Mouse (Mus musculus) mouse embryonic stem cell (cell line): ENCODE measurements around the gene Dhh.

Experiments
- in situ Hi-C, 2 experiments: fragments of 300-500 bp; cut with MboI; formaldehyde crosslinking; loops; 1 replicate in 1 of 2; 3 replicates in 1 of 2; pipeline ENCODE4 v1.14.3; 2019 to 2020; ENCODE audit warnings: low sequenced_read_pairs in 2 of 2, low pct_unique_long_range_greater_than_20kb in 1 of 2, mixed read lengths in 1 of 2; ENCODE audit not compliant: unreplicated experiment in 1 of 2

The Dhh gene

GRCm38 (mm10) chr15:98884106-98884505 is 14.2 kb downstream of the Dhh start:
- in situ Hi-C loops: no loop called here

GRCm38 (mm10) chr15:98883661-98884060 is 14.7 kb downstream of the Dhh start:
- in situ Hi-C loops: no loop called here

- in situ Hi-C loops: no loop called here
Observed at GRCm38 (mm10) chr15:98881656-98882008, 16.7 kb downstream of the Dhh start.

- in situ Hi-C loops: no loop called here
Observed at GRCm38 (mm10) chr15:98880978-98881655, 17.2 kb downstream of the Dhh start.

- in situ Hi-C loops: no loop called here
Observed at GRCm38 (mm10) chr15:98877331-98877730, 21.0 kb downstream of the Dhh start.

GRCm38 (mm10) chr15:98871916-98872888 is 26.1 kb downstream of the Dhh start:
- in situ Hi-C loops: no loop called here

- in situ Hi-C loops: no loop called here
Observed at GRCm38 (mm10) chr15:98871070-98871915, 27.0 kb downstream of the Dhh start, which contains the start of gene Kmt2d. Kmt2d (minus strand) TSS chr15:98871204.

GRCm38 (mm10) chr15:98870179-98871069 is 27.9 kb downstream of the Dhh start:
- in situ Hi-C loops: no loop called here

- in situ Hi-C loops: no loop called here
Observed at GRCm38 (mm10) chr15:98869342-98870178, 28.8 kb downstream of the Dhh start.

- in situ Hi-C loops: no loop called here
Observed at GRCm38 (mm10) chr15:98868346-98869063, 29.8 kb downstream of the Dhh start.

- in situ Hi-C loops: no loop called here
Observed at GRCm38 (mm10) chr15:98867321-98867720, 31.0 kb downstream of the Dhh start.

- in situ Hi-C loops: no loop called here
Observed at GRCm38 (mm10) chr15:98866501-98866900, 31.8 kb downstream of the Dhh start.

- in situ Hi-C loops: no loop called here
Observed at GRCm38 (mm10) chr15:98865771-98866170, 32.6 kb downstream of the Dhh start.

GRCm38 (mm10) chr15:98864951-98865350 is 33.4 kb downstream of the Dhh start:
- in situ Hi-C loops: no loop called here

GRCm38 (mm10) chr15:98863451-98863958 is 34.8 kb downstream of the Dhh start:
- in situ Hi-C loops: no loop called here

- in situ Hi-C loops: no loop called here
Observed at GRCm38 (mm10) chr15:98861701-98862410, 36.5 kb downstream of the Dhh start.
